Mouse (Mus musculus) heart, postnatal 4 days (tissue): ENCODE data around the gene Synj1. TPM values are rescaled to one million over a fixed set of nuclear protein-coding genes. Genes with fewer than 3 reads are reported as not detected.

Source experiments
- DNase-seq: peaks from one replicate; pipeline ENCODE4 v3.0.0; 2021
- total RNA-seq, 2 experiments: library from RNA; stranded (reverse); gene quantifications; 2 replicates each; pipeline ENCODE4 v1.2.3; 2021

Gene Synj1
- total RNA-seq, 2 experiments from 2014 or later: 29.2 to 32.6 TPM

- no peak for DNase-seq
Measured at GRCm38 (mm10) chr16:91009942-91010529, 1.1 kb downstream of the Synj1 start.

GRCm38 (mm10) chr16:91004915-91005538 is 6.1 kb downstream of the Synj1 start:
- DNase-seq: no peak

DNA sequence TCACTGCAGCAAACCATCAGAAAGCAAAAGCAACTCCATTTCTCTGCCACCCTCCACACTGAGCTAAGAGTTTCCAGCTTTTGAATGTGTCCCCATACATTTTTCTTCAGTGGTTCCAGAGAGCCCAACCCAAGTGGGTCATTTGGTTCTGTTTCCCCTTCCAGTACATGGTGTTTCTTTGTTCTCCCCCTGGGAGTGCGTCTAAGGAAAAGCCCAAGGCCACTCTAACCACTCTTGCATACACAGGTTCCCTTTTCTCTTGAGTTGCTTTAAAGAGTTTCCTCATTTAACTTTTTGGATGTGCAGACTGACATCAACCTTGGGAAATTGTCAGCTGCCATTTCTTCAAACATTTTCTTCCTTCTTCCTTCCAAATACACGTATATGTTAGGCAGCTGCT is 10.0 kb downstream of the Synj1 start:
- DNase-seq: no peak

DNA sequence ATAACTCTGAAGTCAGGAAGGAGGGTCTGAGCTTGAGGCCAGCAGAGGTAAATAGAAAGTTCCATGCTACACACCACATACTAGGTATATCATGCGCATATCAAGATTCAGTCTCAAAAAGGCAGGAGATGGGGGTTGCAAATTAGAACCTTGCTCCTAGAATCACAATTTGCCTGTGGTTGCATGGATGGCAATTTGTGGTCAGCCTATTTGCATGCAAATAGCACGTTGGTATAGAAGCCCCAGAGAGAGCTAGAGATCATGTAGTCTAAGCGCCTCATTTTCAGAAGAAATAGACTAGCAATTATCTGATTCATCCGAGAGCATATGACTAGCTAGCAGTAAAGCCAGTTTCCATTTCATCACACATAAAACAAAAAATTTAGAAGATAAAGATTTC is 11.3 kb downstream of the Synj1 start:
- DNase-seq: no peak

DNA sequence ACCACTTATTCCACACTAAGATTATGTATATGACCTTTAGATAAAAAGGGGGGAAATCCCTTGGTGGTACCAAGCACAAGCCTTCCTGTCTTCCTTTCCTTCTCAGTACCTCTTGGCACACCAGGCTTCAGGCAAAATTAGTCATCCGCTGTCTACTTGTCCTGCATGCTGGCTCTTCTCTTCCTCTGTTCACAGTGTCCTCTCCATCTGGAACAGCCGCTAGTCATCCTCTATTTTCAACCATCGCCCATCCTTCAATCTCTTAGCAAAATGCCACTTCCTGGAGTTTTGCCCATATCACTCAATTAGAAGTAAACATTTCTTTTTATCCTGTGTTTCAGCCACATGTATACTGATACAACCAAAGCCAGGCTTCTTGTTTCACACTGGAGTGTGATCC is 13.3 kb downstream of the Synj1 start:
- no peak for DNase-seq

DNA sequence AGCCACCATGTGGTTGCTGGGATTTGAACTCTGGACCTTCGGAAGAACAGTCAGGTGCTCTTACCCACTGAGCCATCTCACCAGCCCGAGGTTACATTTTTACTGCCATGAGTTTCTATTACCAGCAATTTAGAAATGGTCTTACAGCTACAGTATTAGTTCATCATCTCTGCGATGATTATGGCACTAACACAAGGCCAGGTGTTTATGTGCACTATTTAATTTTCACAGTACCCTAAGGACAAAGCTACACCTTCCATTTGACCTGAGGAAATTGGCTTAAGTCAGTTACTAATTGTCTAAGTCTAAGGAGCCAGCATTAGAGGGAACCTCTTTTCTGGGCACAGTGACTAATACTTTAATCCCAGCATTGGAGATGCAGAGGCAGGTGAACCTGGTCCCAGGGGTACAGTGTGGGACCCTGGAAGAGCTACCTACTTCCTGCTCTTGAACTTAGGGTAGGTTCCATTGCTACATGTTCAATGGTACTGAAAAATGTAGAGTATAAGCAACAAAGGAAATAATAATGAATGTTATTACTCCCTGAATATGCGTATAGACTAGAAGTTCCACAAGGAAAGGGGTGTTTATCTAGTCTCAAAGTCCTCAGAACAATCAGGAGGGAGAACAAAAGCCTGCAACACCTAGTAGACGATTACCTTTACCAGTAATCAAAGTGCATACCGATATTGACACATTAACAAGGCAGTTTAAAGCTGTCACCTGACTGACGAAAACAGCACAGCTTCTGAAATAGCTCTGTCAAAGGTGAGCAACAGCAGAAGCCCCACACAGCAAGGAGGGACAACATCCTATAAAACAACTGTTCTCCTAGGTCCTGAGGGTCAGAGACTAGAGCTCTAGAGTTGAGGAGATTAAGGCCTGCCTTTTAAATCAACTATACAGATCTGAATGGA is 14.5 kb downstream of the Synj1 start:
- no peak for DNase-seq

GRCm38 (mm10) chr16:90995498-90995897 is 15.6 kb downstream of the Synj1 start:
- DNase-seq: no peak

GRCm38 (mm10) chr16:90995023-90995422 is 16.1 kb downstream of the Synj1 start:
- DNase-seq: peak; percentile 34

DNA sequence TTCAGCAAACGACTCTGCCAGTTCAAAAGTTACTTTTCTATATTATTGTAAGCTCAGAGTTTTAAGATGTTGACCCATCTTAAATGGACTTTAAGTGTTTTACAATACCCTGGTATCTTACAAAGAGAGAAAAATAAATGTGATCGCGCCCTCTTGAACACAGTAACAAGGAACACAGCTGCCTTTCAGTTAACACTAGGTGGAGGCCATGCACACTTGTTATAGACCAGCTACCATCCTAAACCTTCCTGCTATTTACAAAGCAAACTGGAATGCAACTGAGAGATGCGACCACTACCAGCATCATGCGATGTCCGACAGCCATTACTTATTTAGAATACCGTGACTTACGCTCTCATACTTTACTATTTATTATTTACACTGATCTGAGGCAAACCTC is 21.9 kb downstream of the Synj1 start:
- DNase-seq: no peak

- no peak for DNase-seq
Measured at GRCm38 (mm10) chr16:90988665-90989064, 22.4 kb downstream of the Synj1 start.

DNA sequence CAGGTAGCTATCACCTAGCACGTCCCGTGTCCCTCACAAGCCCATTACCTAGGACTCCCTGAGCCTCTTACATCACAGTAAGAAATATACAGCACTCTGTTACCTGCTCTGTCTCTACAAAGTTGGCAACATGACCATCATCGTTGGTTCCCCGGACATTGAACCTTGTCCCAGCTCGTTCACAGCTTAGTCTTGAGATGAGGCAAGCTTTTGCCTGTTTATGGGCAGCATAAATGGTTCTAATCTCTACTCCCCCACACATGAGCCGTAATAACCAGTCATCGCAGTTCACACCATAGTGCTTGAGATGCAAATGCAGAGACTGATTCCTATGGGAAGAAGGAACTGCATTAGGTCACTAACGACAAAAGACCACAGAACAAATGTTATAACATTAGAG is 23.1 kb downstream of the Synj1 start:
- no peak for DNase-seq

GRCm38 (mm10) chr16:90971004-90971403 is 40.1 kb downstream of the Synj1 start:
- no peak for DNase-seq

GRCm38 (mm10) chr16:90966241-90966640 is 44.9 kb downstream of the Synj1 start:
- no peak for DNase-seq

DNA sequence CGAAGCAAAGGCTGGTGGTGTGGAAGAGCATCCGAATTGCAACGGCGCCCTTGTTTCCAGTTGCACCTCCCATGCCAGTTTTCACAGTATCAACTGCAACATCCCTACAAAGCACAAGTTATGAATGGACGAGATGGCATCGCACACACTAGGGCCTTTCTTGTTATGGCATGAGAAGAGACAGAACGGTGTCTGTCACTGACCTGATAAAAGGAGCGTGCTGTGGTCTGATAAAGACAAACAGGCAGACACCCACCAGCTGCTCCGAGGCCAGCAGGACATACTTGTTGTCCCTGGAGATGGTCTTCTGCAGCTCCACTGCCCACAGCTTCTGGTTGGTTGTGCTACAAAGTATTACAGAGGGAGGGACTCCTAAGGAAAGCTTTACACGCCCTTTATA is 46.8 kb downstream of the Synj1 start:
- no peak for DNase-seq

- DNase-seq: no peak
Measured at GRCm38 (mm10) chr16:90963866-90964265, 47.2 kb downstream of the Synj1 start.

- DNase-seq: no peak
Measured at GRCm38 (mm10) chr16:90963231-90963630, 47.9 kb downstream of the Synj1 start.

GRCm38 (mm10) chr16:90958301-90959085 is 52.6 kb downstream of the Synj1 start:
- no peak for DNase-seq

DNA sequence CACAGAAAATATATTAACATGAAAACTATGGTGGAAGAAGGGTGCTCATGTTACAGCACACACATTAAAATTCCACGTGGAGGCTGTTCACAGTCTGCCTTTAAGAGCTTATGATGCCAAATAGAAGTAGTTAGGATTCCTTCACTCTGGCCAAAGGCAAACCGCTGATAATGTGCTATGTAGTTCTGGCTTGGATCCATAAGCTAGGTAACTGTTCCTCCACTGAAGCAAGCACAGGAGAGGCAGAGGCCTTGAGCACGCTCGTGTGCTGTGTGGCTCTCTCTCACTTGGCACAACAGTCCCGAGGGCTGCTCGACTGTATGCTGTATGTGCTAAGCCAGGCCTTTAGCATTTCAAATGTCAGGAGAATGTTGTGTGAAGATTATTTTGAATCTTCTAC is 55.6 kb downstream of the Synj1 start:
- no peak for DNase-seq

- no peak for DNase-seq
Measured at GRCm38 (mm10) chr16:90953770-90954169, 57.3 kb downstream of the Synj1 start.

- no peak for DNase-seq
Measured at GRCm38 (mm10) chr16:90953147-90953546, 58.0 kb downstream of the Synj1 start.

DNA sequence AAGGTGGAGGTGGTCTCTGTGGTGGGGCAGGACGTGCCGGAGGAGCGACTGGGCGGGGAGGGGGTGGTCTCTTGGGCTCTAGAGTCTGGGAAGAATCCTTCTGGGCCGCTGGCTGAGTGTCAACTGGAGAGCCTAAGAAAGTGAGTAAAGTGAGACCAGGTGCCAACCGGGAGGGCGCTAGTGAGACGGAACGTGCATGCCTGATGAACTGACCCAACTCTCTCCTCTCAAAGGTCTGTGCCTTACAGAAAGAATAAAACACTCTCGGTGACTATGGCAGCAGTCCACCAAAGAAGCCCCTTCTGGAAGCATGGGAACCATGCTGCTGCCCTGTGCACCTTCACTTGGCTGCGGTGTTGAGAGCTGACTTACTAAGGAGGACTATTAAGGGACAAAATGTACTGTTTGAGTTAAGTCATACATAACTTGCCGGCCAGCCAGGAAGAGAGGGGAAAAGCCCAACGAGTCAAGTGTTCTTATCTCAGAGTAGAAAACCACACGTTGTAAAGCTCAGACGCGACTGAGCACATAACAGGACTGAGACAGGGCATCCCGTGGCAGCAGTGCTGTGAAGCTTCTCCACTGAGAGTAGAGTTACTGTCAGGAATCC is 60.6 kb downstream of the Synj1 start:
- DNase-seq: no peak

DNA sequence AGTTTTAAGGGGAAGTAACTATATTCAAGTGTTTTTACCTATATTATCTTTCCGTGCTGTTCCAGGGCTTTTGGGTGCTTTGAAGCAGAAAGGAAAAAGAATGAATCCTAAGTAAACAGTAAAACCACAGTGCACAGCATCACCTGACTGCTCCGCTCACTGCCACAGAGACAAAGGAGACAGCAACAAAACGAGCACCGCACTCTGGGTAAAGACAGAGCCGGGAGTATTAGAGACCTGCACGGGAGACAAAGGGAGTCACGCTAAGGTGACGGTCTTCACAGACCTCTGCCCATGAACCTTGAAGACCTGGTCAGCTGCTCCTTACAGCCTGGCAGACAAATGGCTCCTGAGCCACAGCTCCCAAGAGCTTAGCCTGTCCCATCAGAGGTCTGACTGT is 64.1 kb downstream of the Synj1 start:
- DNase-seq: no peak
